Mouse (Mus musculus) hindbrain, embryonic 14.5 days (tissue): ENCODE measurements around the gene Ubash3a. TPM values are rescaled to one million over a fixed set of nuclear protein-coding genes. Genes with fewer than 3 reads are reported as not detected.

Source experiments
- ATAC-seq: fragments of 200-750 bp; cut with Nextera tagmentation; 2 replicates; pipeline ENCODE4 v1.8.0; 2017; ENCODE audit warnings: moderate number of reproducible peaks, mild to moderate bottlenecking, moderate TSS enrichment, moderate library complexity; ENCODE audit not compliant: low FRiP score
- DNase-seq: peaks from one replicate; pipeline ENCODE4 v3.0.0-alpha.2; 2015; ENCODE audit warnings: low spot score
- H3K27ac ChIP-seq: fragments of 300-500 bp; sonication (generic); 2 replicates; pipeline ENCODE4 v1.5.1; 2014; ENCODE audit warnings: mild to moderate bottlenecking, moderate library complexity
- H3K27me3 ChIP-seq: fragments of 300-500 bp; sonication (generic); 2 replicates; pipeline ENCODE4 v1.6.1; 2014; ENCODE audit warnings: mild to moderate bottlenecking, low read length, mixed read lengths; ENCODE audit not compliant: control insufficient read depth, insufficient read depth
- H3K36me3 ChIP-seq: fragments of 300-500 bp; sonication (generic); replicated peaks from 2 replicates; pipeline ENCODE4 v1.6.1; 2014; ENCODE audit not compliant: control insufficient read depth, insufficient read depth
- H3K4me1 ChIP-seq: fragments of 300-500 bp; sonication (generic); replicated peaks from 2 replicates; pipeline ENCODE4 v1.6.1; 2014; ENCODE audit warnings: antibody characterized with exemption, low read length, mixed read lengths; ENCODE audit not compliant: control insufficient read depth, insufficient read depth
- H3K4me2 ChIP-seq: fragments of 300-500 bp; sonication (generic); replicated peaks from 2 replicates; pipeline ENCODE4 v1.6.1; 2014; ENCODE audit warnings: mild to moderate bottlenecking, moderate library complexity
- H3K4me3 ChIP-seq: fragments of 300-500 bp; sonication (generic); replicated peaks from 2 replicates; pipeline ENCODE4 v1.5.1; 2014; ENCODE audit warnings: mild to moderate bottlenecking, low read length
- H3K9ac ChIP-seq: fragments of 300-500 bp; sonication (generic); 2 replicates; pipeline ENCODE4 v1.6.1; 2014
- H3K9me3 ChIP-seq: fragments of 300-500 bp; sonication (generic); 2 replicates; pipeline ENCODE4 v1.6.1; 2016; ENCODE audit warnings: low read length; ENCODE audit not compliant: control insufficient read depth
- WGBS: fragments of 180-500 bp; shearing (Covaris S2); extraction: QIAGEN DNeasy Blood & Tissue Kit; methylation state at CpG from one replicate; pipeline ENCODE4 v1.1.7; 2014; 5-methylcytosine and 5-hydroxymethylcytosine counted together
- polyA plus RNA-seq: library from polyadenylated mRNA; unstranded; fragments of >200 nt; fragmentation: Nextera tagmentation; extraction: Ambion mirVana; gene quantifications from 2 replicates; pipeline ENCODE4 v1.2.1, GENCODE M21; 2014

Ubash3a gene
- polyA plus RNA-seq, 1 experiment from 2014 or later: not detected

DNA sequence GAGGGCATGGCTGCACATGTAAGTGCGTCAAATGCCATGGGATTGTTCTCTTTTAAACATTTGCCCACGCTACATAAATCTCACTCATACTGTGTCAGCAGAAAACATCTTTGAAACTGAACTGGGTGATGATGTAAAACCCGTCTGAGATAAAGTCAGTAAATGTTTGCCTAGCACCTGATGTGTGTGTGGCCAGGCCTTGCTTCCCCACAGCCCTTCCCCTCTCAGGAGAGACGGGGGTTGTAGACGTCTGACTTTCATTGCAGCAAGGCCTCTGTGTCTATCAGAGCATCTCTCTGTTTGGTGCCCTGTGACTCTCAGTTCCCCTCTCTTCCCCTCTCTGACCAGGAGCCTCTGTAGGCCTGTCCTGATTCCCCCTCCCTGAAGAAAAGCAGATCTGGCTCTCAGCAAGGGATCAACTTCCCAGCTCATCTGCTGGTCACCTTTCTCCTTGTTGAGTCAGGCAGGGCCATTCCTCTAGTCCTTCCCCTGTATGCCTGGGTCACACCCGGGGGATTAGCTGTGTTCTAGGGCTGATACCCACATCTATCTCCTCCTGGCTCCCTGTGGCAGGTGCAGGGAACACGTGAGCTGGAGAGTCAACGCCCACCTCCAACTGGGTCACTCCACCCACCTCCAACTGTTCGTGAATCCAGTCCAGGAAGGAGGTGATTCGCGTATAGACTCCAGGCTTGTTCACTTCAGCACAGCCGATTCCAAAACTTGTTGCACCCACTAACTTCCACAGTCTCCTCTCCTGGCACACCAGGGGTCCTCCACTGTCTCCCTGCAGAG lies 24.3 kb upstream of the Ubash3a start:
- Histone ChIP-seq H3K4me3 (no peak overlapping the region), H3K36me3 (no peaks in the 10 kb centered on the region), H3K4me1 (no peaks in the 10 kb centered on the region), H3K9me3 (no peaks in the 10 kb centered on the region), H3K27me3 (no peaks in the 10 kb centered on the region), H3K9ac (no peak overlapping the region), H3K27ac (no peak overlapping the region), H3K4me2 (no peak overlapping the region)
- no peak for DNase-seq
- WGBS: 74% methylated on average over 12 of the region's 12 CpGs
- no peak for ATAC-seq

DNA sequence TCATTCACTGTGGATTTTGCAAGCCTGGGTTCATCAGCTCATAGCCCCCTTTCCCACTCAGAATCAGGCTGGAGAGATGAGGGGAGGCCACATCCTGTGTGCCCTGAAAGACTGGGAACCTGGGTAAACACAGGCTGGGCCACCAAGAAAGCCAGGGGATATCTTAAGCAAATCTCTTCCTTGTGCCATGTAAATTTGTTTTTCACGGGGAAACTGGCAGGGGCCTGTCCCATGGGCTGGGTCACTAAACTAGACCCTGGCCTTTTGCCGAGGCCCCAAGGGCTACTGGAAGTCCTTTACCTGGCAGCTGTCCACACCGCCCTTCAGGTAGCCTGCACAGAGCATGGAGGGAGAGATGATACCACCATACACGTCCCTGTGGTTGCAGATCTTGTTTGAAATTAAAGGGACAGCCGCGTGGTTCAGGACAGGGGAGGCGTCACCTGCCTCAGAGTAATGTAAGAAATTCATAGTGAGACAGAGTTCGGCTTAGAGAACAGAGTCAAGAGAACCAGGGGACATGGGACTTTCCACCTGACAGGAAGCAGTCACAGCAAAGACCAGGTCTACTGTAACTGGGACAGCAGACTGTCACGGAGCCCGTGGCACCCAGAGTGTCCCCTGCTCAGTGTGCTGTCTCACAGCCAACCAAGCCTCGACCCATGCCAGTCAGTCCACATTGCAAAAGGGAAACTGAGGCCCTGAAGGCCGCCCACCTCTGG lies 23.2 kb upstream of the Ubash3a start:
- WGBS: 88% methylated on average over 12 of the region's 12 CpGs
- H3K27ac ChIP-seq: no peak overlapping the region

DNA sequence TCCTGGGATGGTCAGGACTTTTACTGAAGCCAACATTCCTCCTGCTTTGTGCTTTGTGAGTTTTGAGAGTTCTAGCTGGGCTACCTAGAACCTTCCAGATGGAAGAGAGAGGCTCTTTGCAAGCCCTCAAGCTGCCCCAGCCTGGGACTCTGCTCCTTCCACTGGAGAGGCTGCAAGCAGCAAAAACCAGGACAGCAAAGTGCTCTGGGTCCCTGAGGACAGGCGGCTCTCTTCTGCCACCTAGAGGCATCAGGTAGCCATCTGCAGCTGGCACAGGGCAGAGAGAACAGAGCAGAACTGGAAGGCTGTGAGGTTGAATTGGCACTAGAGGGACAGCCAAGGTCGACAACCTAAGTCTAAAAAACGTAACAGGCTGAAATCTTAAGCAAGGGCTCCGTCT lies 20.3 kb upstream of the Ubash3a start:
- Histone ChIP-seq H3K27ac (no peak overlapping the region), H3K36me3 (no peaks in the 10 kb centered on the region), H3K4me3 (no peak overlapping the region), H3K9ac (no peak overlapping the region), H3K9me3 (no peaks in the 10 kb centered on the region), H3K4me1 (no peaks in the 10 kb centered on the region), H3K27me3 (no peaks in the 10 kb centered on the region), H3K4me2 (no peak overlapping the region)
- peak; percentile 79 for DNase-seq
- 30% methylated on average over 4 of the region's 4 CpGs for WGBS
- ATAC-seq: no peak

More for the DNA sequence above, 23.2 kb upstream of the Ubash3a start:
- ATAC-seq: no peak
- no peak for DNase-seq
- H3K36me3 ChIP-seq: no peaks in the 10 kb centered on the region
- H3K4me1 ChIP-seq: no peaks in the 10 kb centered on the region
- H3K9me3 ChIP-seq: no peaks in the 10 kb centered on the region
- H3K27me3 ChIP-seq: no peaks in the 10 kb centered on the region
- H3K4me3 ChIP-seq: no peak overlapping the region
- no peak overlapping the region for H3K4me2 ChIP-seq
- H3K9ac ChIP-seq: no peak overlapping the region

DNA sequence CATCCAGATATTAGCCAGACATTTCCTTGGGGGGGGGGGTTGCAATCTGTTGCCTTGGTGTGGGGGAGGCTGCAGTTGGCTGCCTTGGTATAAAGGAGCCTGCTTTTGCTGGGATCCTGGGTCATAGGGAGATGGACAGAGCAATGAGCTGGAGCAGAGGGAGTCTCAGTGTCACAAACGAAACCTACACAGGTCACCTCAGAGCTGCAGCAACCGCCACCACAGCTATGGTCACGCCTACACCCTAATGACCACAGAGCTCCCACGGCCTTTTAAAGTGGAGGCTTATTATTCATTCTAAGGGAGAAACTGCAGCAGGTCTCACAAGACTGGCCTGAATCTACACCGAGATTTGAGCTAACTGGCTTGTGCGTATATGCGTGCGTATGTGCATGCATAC lies 15.8 kb upstream of the Ubash3a start:
- no peaks in the 10 kb centered on the region for H3K36me3 ChIP-seq
- no peaks in the 10 kb centered on the region for H3K27me3 ChIP-seq
- H3K4me1 ChIP-seq: no peaks in the 10 kb centered on the region
- H3K4me2 ChIP-seq: no peak overlapping the region
- no peaks in the 10 kb centered on the region for H3K9me3 ChIP-seq
- ATAC-seq: no peak
- H3K27ac ChIP-seq: no peak overlapping the region
- WGBS: 68% methylated on average over 8 of the region's 8 CpGs
- H3K9ac ChIP-seq: no peak overlapping the region
- H3K4me3 ChIP-seq: no peak overlapping the region
- no peak for DNase-seq

DNA sequence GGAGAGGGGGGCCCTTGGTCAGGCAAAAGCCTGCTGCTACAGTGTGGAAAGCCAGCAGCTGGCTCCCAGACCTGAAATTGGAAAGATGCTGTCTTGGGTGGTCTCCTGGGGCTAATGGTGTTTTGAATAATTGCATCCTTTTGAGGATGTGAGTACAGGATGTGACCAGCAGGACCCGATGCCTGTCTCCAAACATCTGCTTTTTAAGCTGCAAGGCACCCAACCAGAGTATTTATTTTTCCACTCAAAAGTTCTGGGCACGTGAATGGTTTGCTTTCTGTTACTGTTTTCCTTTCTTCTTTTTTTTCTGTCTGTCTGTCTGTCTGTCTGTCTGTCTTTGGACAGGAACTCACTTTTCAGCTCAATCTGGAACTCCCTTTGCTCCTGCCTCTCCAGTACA lies 15.0 kb upstream of the Ubash3a start:
- no peak overlapping the region for H3K9ac ChIP-seq
- no peaks in the 10 kb centered on the region for H3K9me3 ChIP-seq
- no peaks in the 10 kb centered on the region for H3K4me1 ChIP-seq
- no peak overlapping the region for H3K4me3 ChIP-seq
- no peak overlapping the region for H3K27ac ChIP-seq
- H3K27me3 ChIP-seq: no peaks in the 10 kb centered on the region
- ATAC-seq: no peak
- H3K4me2 ChIP-seq: no peak overlapping the region
- H3K36me3 ChIP-seq: no peaks in the 10 kb centered on the region
- DNase-seq: no peak
- WGBS: 56% methylated on average over 2 of the region's 2 CpGs

DNA sequence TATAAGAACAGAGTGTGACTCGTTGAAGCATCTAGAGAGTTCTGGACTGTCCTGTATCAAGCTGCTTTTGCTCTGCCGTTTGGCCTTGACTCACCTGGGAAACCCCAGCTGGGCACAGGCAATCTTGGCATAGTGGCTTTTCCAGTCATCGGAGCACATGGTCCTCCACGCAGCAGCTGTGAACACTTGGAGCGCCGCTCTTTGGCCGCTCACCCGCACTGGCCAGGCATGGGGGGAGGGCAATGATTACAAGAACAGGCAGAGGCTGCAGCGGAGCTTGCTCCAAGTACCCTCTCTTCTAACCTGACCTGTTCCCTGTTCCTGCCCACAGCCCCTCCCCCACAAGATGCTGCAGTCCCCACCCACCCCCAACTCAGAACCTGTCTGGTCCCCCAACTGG lies 14.3 kb upstream of the Ubash3a start:
- H3K4me2 ChIP-seq: no peak overlapping the region
- H3K9ac ChIP-seq: no peak overlapping the region
- H3K27ac ChIP-seq: no peak overlapping the region
- ATAC-seq: no peak
- H3K36me3 ChIP-seq: no peaks in the 10 kb centered on the region
- no peaks in the 10 kb centered on the region for H3K4me1 ChIP-seq
- DNase-seq: no peak
- no peaks in the 10 kb centered on the region for H3K27me3 ChIP-seq
- WGBS: 78% methylated on average over 9 of the region's 9 CpGs
- H3K9me3 ChIP-seq: no peaks in the 10 kb centered on the region
- H3K4me3 ChIP-seq: no peak overlapping the region

DNA sequence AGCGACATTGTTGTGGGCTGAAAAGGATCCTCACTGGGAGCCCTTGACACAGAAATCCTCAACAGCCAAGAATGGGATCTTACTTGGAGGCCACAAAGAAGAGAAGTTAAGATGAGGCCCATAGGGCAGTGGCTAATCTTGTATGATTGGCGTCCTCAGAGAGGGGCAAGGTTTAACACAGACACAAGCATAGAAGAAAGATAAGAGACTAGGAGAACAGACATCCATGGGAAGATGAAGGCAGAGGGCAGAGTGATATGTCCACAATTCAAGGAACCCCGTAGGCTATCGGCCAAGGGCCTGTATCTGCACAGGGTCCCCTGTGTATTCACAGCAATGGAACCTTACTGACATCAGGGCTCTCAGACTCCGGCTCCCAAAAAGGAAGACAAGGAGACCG lies 12.5 kb upstream of the Ubash3a start:
- no peak overlapping the region for H3K4me3 ChIP-seq
- H3K4me2 ChIP-seq: no peak overlapping the region
- no peak overlapping the region for H3K27ac ChIP-seq
- H3K27me3 ChIP-seq: no peaks in the 10 kb centered on the region
- no peak for DNase-seq
- 81% methylated on average over 6 of the region's 6 CpGs for WGBS
- no peaks in the 10 kb centered on the region for H3K4me1 ChIP-seq
- no peak overlapping the region for H3K9ac ChIP-seq
- ATAC-seq: no peak
- no peaks in the 10 kb centered on the region for H3K9me3 ChIP-seq
- H3K36me3 ChIP-seq: no peaks in the 10 kb centered on the region

DNA sequence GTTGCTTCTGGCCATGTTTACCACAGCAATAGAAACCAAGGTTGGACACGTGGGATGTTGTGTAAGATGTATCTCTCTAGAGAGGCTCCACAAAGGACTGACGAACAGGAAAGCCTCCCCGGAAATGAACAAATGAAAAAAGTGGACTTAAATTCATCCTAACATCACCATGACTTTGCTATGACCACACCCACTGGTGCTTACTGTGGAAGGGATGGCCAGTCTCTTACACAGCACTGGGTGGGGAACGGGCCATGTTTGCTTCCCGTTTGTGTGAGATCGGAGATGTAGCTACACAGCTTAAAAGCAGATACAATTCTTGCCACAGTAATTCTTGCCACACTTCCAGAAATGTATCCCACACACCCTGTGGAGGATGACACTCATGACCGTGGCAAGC lies 11.4 kb upstream of the Ubash3a start:
- Histone ChIP-seq H3K27me3 (no peaks in the 10 kb centered on the region), H3K9ac (no peak overlapping the region), H3K4me2 (no peak overlapping the region), H3K4me1 (no peaks in the 10 kb centered on the region), H3K27ac (no peak overlapping the region), H3K4me3 (no peak overlapping the region), H3K36me3 (no peaks in the 10 kb centered on the region), H3K9me3 (no peaks in the 10 kb centered on the region)
- WGBS: 92% methylated on average over 7 of the region's 7 CpGs
- ATAC-seq (no peak), DNase-seq (no peak)

DNA sequence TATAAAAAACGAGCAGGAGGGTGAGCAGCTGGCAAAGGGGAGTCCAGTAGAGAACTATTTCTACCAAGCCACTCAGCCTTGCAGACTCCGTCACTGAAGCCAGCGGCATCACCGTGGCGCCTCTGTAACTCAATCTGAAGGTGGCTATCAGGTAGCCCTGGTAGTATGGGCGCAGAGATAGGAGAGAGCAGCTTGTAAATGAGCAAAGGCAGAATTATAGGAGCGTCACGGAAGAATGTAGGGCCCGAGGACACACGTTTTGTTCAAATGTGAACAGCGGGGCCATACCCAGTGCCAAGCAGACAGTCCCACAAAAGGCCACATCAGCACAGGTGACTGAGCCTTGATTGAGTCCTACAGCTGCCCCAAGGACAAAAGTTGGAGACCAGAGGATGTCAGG lies 8.8 kb upstream of the Ubash3a start, which contains the start of gene Tmprss3:
Gene Tmprss3, minus strand, starts transcription at position 101 of the 400 bp plus-strand sequence.
- H3K4me3 ChIP-seq: no peak within 1 kb of the TSS
- no peak within 1 kb of the TSS for H3K9ac ChIP-seq
- no peak within 1 kb of the TSS for H3K4me2 ChIP-seq
- H3K36me3 ChIP-seq: no peaks in the 10 kb centered on the region
- no peak within 1 kb of the TSS for H3K27ac ChIP-seq
- H3K4me1 ChIP-seq: no peaks in the 10 kb centered on the region
- DNase-seq (no peak), ATAC-seq (no peak)
- no peaks in the 10 kb centered on the region for H3K9me3 ChIP-seq
- no peaks in the 10 kb centered on the region for H3K27me3 ChIP-seq
- WGBS: 83% methylated on average over 11 of the region's 11 CpGs
